Mouse (Mus musculus): ENCODE measurements at regions not wholly inside any gene's neighbourhood (a gene's known extent, or its start where the extent isn't known, plus 50 kb on each side); places are given as distances from the start of the nearest gene placed in this dataset.

GRCm38 (mm10) chr16:67797236-67797635, 176.5 kb upstream of the Cadm2 start:
- DNase-seq (ENCODE audit: extremely low read depth) = no peak
- Histone ChIP-seq H3K36me3 (replicated peaks in 1 of 2; ENCODE audit: control insufficient read depth in 1 of 2, insufficient read depth in 1 of 2, low read length in 1 of 2) (no peaks in the 10 kb centered on the region), H3K79me2 (replicated peaks; ENCODE audit: control insufficient read depth, extremely low read depth, insufficient read depth, poor library complexity, severe bottlenecking) (no peaks in the 10 kb centered on the region; the same call in 1 of the 2 replicates), H3K9ac (ENCODE audit: insufficient read depth, low read depth) (no peak overlapping the region), H3K27ac (ENCODE audit: insufficient read depth, low read depth) (no peak overlapping the region), H3K4me1 (ENCODE audit: control insufficient read depth in 1 of 2, insufficient read depth in 2 of 2) (no peaks in the 10 kb centered on the region), H3K9me3 (replicated peaks; ENCODE audit: low read length) (peaks cover 32% of the 10 kb centered on the region), H3K4me2 (ENCODE audit: insufficient read depth, low read depth, poor library complexity, severe bottlenecking) (no peak overlapping the region), H3K4me3 (replicated peaks in 1 of 3; ENCODE audit: low read depth in 2 of 3, low read length in 2 of 3, poor library complexity in 1 of 3) (no peak overlapping the region), H3K27me3 (replicated peaks) (no peaks in the 10 kb centered on the region)
- dilution Hi-C loops (cut with MboI; ENCODE audit: extremely low pct_ligation_motif_present, extremely low pct_unique_long_range_greater_than_20kb, low sequenced_read_pairs) = no loop called here
- in situ Hi-C loops (cut with MboI; ENCODE audit: low pct_ligation_motif_present, low pct_unique_long_range_greater_than_20kb, low sequenced_read_pairs) = no loop called here
- no peak for TF ChIP-seq MYC (IDR thresholded peaks at IDR 0.05; ENCODE audit: low read depth, low read length)
- no peak for TF ChIP-seq HCFC1 (IDR thresholded peaks at IDR 0.05; ENCODE audit: low read depth, low read length)
- no peak for TF ChIP-seq POLR2AphosphoS2 (IDR thresholded peaks at IDR 0.05; ENCODE audit: low read depth, low read length)
- no peak for TF ChIP-seq KAT2A (IDR thresholded peaks at IDR 0.05; ENCODE audit: insufficient replicate concordance, low read length)
- TF ChIP-seq POLR2A (IDR thresholded peaks at IDR 0.05; ENCODE audit: low read depth, low read length) = no peak
- TF ChIP-seq GABPA (IDR thresholded peaks at IDR 0.05; ENCODE audit: insufficient replicate concordance, low read depth, low read length) = no peak
- no peak for TF ChIP-seq CHD1 (IDR thresholded peaks at IDR 0.05; ENCODE audit: low read depth, low read length)
- no peak for TF ChIP-seq RCOR1 (conservative IDR thresholded peaks at IDR 0.05; ENCODE audit: low read depth, low read length)
- TF ChIP-seq USF1 (IDR thresholded peaks at IDR 0.05; ENCODE audit: low read depth, low read length) = no peak
- TF ChIP-seq USF2 (conservative IDR thresholded peaks at IDR 0.05; ENCODE audit: low read depth, low read length) = no peak
- TF ChIP-seq CTCF (conservative IDR thresholded peaks at IDR 0.05 in 1 of 2, IDR thresholded peaks at IDR 0.05 in 1 of 2; ENCODE audit: low read depth in 2 of 2, low read length in 2 of 2) = no peak
- TF ChIP-seq ETS1 (conservative IDR thresholded peaks at IDR 0.05; ENCODE audit: low read depth, low read length) = no peak

GRCm38 (mm10) chr16:67776091-67776490, 155.4 kb upstream of the Cadm2 start:
- TF ChIP-seq ETS1 (conservative IDR thresholded peaks at IDR 0.05; ENCODE audit: low read depth, low read length) (no peak), HCFC1 (IDR thresholded peaks at IDR 0.05; ENCODE audit: low read depth, low read length) (no peak), CTCF (conservative IDR thresholded peaks at IDR 0.05 in 1 of 2, IDR thresholded peaks at IDR 0.05 in 1 of 2; ENCODE audit: low read depth in 2 of 2, low read length in 2 of 2) (peak in 1 of 2 experiments; percentile 12; a peak in 1 of 4 replicates), MAFK (IDR thresholded peaks at IDR 0.05; ENCODE audit: insufficient replicate concordance, low read length) (no peak), BHLHE40 (IDR thresholded peaks at IDR 0.05; ENCODE audit: low read depth, low read length) (no peak), SMC3 (IDR thresholded peaks at IDR 0.05; ENCODE audit: low read depth, low read length) (no peak), USF1 (IDR thresholded peaks at IDR 0.05; ENCODE audit: low read depth, low read length) (no peak), RCOR1 (conservative IDR thresholded peaks at IDR 0.05; ENCODE audit: low read depth, low read length) (no peak), KAT2A (IDR thresholded peaks at IDR 0.05; ENCODE audit: insufficient replicate concordance, low read length) (no peak)
- dilution Hi-C loops (cut with MboI; ENCODE audit: extremely low pct_ligation_motif_present, extremely low pct_unique_long_range_greater_than_20kb, low sequenced_read_pairs) = no loop called here
- no peaks in the 10 kb centered on the region for H3K4me1 ChIP-seq (ENCODE audit: control insufficient read depth in 1 of 2, insufficient read depth in 2 of 2)
- no peak for DNase-seq (ENCODE audit: extremely low read depth)
- in situ Hi-C loops (cut with MboI; ENCODE audit: low pct_ligation_motif_present, low pct_unique_long_range_greater_than_20kb, low sequenced_read_pairs) = no loop called here
- H3K4me3 ChIP-seq (replicated peaks in 1 of 3; ENCODE audit: low read depth in 2 of 3, low read length in 2 of 3, poor library complexity in 1 of 3) = no peak overlapping the region
- no peak overlapping the region for H3K9ac ChIP-seq (ENCODE audit: insufficient read depth, low read depth)
- H3K27me3 ChIP-seq (replicated peaks) = no peaks in the 10 kb centered on the region
- H3K9me3 ChIP-seq (replicated peaks; ENCODE audit: low read length) = peaks cover 44% of the 10 kb centered on the region
- no peak overlapping the region for H3K4me2 ChIP-seq (ENCODE audit: insufficient read depth, low read depth, poor library complexity, severe bottlenecking)
- no peaks in the 10 kb centered on the region for H3K36me3 ChIP-seq (replicated peaks in 1 of 2; ENCODE audit: control insufficient read depth in 1 of 2, insufficient read depth in 1 of 2, low read length in 1 of 2)
- no peaks in the 10 kb centered on the region for H3K79me2 ChIP-seq (replicated peaks; ENCODE audit: control insufficient read depth, extremely low read depth, insufficient read depth, poor library complexity, severe bottlenecking)
- H3K27ac ChIP-seq (ENCODE audit: insufficient read depth, low read depth) = no peak overlapping the region
